Mouse (Mus musculus): ENCODE measurements around the gene Fbxo6.
"Not testable (repeated sequence)": the region's sequence is repeated elsewhere in the genome, so short reads cannot be mapped to it uniquely, and the experiment has no call there.

The Fbxo6 gene

GRCm38 (mm10) chr4:148151267-148152168 is at the start of gene Fbxo6:
TSS of gene Fbxo6 (minus strand) at chr4:148152140.
- DNase-seq (ENCODE audit: low read depth, low spot score) = peak; percentile 94

DNA sequence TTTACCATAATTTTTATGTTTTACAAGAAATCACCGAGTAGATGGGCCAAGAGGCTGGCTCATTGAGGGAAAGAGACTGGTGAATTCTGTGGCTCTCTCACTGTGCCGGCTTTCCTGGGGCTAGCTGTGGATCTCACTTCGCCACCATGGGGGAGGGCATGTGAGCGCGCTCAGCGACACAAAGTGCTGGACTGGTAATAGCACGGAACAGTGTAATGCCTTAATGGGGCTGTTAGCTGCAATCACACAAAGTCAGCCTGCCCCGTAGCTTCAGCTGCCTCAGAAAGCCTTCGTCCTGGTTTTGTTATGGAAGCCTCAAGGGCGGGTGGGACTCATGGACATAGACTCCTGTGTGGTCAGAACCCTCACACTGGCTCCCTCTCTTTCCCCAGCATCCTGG is 46.8 kb upstream of the Fbxo6 start:
- DNase-seq (ENCODE audit: low read depth, low spot score) = no peak

DNA sequence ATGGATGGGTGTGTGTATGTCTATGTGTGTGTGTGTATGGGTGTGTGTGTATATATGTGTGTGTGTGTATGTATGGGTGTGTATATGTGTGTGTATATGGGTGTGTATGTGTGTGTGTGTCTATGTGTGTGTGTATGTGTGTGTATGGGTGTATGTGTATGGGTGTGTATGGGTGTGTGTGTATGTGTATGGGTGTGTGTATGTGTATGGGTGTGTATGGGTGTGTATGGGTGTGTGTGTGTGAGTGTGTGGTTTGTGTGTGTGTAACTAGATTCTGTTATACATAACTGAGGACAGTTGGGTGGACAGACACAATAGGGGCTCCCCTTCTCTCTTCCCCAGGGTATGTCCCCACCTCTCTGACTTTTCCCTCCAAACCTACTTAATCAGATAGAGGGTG is 42.5 kb upstream of the Fbxo6 start:
- no peak for DNase-seq (ENCODE audit: low read depth, low spot score)

DNA sequence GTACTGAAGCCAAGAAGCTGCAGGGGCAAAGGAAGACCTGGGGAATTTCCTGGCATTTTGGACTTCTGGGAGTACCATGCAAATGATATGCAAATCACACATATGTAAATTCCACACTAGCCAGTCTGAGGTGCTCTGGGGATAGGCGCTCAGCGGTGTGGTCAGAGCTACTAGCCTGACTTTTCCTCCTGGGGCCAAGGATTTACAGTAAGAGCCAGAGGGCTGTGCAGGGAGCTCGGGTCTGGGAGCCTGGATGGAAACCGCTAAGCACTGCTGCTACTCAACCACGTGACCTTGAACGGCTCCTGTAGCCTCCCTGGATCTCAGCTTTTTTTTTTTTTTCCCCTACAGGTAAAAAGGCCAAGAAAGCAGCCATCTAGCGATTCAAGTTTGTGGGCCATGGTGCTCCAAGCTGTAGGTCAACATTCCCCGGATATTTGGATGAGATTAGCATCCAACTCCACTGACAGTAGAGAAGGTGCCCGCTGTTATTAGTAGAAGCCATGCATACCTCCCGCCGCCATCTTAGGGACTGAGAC is 40.8 kb upstream of the Fbxo6 start:
- peak; percentile 89 for DNase-seq (ENCODE audit: low read depth, low spot score)

GRCm38 (mm10) chr4:148188767-148189166 is 36.8 kb upstream of the Fbxo6 start:
- DNase-seq (ENCODE audit: low read depth, low spot score) = not testable (repeated sequence)

DNA sequence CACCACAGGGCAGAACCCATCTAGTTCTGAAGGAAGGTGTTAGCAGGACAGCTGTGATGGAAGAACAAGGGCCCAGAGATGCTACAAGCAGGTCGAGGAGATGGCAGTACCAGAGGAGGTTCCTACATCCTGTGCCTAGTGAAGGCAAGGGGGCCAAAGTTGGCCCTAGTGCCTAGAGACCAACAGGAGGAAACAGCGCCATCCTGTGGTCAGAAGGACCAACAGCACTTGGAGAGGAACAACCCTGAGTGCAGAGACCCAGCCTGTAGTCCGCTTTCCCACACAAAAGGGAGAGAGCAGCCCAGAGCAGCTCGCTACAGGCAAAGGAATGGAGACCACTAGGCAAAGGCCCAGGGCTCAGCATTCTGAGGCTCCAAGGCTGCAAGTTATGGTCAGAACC is 33.9 kb upstream of the Fbxo6 start:
- DNase-seq (ENCODE audit: low read depth, low spot score) = peak; percentile 78

DNA sequence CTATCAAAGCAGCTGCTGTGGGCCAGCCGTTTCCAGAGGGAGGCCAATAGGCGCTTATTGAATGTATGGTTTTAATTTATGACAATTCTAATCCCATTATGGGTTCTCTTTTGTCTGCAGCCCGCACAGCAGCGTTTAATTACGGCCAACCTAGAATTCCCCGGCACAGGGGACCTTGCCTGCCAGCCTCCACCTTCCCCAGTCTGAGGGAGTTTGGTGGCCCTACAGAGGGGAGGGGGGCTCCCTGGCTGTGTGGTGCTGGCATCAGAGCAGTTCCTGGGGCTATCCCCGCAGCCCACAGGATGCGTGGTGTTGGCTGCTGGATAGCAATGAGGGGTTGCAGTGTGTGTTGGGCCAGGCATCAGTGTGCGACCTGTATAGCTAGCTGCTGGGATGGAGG is 32.6 kb upstream of the Fbxo6 start:
- DNase-seq (ENCODE audit: low read depth, low spot score) = no peak

- no peak for DNase-seq (ENCODE audit: low read depth, low spot score)
Observed at GRCm38 (mm10) chr4:148182363-148182762, 30.4 kb upstream of the Fbxo6 start.

- no peak for DNase-seq (ENCODE audit: low read depth, low spot score)
Observed at GRCm38 (mm10) chr4:148181483-148181882, 29.5 kb upstream of the Fbxo6 start.

- no peak for DNase-seq (ENCODE audit: low read depth, low spot score)
Observed at GRCm38 (mm10) chr4:148177716-148178115, 25.8 kb upstream of the Fbxo6 start.

DNA sequence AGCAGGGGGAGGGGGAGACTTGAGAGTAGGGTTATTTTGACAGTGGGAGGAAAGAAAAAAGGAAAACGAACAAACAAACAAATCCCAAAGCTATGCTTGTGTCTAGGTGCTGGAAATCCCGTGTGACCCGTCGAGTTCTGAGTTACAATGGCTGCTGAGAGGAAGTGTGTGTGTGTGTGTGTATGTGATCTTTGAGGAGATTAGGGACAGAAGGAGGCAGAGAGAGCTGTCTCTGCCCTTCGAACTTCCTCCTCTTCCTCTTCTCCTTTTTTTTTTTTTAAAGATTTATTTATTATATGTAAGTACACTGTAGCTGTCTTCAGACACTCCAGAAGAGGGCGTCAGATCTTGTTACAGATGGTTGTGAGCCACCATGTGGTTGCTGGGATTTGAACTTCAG is 24.7 kb upstream of the Fbxo6 start:
- DNase-seq (ENCODE audit: low read depth, low spot score) = not testable (repeated sequence)

DNA sequence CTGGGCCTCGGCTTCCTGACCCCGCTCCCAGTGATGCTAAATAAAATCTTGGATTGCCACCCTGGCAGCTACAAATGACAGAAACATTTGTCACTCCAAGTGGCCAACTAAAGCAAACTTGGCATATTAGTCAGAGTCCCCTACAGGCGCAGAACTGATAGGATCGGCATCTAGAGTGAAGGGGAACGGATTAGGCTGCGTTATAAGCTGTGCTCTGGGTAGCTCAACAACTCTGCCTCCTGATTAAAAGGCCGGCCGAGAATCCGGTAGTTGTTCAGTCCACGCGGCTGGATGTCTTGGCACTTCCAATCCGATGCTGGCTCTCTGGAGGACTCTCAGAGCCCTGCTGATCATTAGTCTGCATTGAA is 22.5 kb upstream of the Fbxo6 start:
- DNase-seq (ENCODE audit: low read depth, low spot score) = no peak

DNA sequence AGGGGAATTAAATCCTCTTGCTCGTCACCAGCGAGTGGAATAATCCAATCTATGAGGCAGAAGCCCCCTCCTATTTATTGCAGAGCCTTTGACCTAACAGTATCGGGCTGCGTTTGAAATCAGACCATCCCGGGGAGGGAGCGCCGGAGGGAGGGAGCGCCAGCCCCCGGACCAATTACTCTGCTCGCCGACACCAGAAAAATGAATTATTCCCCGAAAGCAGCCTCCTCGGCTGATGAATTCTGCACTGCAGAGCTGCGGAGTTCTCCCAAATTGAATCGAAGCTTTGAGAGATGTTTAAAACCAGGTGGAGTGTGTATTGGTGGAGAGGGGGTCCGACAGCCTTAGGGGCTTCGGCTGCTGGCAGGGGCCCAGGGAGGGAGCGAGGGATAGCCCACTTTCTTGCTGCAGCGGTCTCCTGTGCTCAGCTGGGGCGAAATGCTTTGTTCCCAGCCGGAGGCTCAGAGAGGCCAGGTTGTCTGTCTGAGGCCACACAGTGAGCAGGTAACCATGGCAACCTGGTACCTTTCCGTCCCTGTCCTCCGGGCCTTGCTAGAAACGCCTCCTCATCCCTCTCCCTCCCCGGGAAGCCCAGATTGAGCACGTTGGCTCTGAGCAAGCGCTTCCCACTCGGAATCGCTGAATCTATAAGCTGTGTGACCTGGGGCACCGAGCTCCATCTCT is 22.0 kb upstream of the Fbxo6 start:
- peak; percentile 77 for DNase-seq (ENCODE audit: low read depth, low spot score)

GRCm38 (mm10) chr4:148171261-148171660 is 19.3 kb upstream of the Fbxo6 start:
- no peak for DNase-seq (ENCODE audit: low read depth, low spot score)

DNA sequence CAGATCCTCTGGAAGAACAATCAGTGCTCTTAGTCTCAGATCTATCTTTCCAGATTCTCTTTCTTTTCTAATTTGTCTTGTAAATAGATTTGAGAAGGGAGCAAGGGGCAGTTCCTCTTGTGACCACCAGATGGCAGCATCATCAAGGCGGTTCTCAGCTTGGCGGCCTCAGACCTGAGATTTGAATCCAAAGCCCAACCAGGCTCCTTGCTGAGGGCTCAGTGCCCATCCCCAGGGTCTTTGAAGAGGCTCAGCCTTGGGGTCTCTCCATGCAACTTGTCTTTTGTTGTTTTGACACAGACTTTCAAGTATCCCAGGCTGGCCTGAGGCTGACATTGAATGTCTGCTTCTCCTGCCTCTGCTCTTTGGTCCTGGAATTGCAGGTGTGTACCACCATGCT is 18.9 kb upstream of the Fbxo6 start:
- peak; percentile 66 for DNase-seq (ENCODE audit: low read depth, low spot score)

DNA sequence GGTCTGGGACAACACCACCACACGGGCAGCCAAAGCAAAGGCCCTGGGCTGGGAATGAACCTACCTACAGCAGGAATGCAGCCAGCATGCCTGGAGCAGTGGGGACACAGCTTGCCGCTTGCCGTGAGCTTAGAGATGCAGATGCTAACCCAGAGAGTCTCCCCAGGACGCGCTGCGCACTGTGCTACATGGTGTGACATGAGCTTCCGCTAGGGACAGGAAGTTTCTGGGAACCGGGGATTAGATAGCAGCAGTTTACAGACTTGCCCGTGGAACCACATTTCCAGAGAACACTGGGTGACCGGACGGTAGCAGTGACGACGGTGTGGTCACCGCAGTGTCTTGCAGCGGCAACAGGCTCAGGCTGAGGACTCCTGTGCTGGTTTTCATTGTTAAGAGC is 17.6 kb upstream of the Fbxo6 start:
- DNase-seq (ENCODE audit: low read depth, low spot score) = peak; percentile 89

DNA sequence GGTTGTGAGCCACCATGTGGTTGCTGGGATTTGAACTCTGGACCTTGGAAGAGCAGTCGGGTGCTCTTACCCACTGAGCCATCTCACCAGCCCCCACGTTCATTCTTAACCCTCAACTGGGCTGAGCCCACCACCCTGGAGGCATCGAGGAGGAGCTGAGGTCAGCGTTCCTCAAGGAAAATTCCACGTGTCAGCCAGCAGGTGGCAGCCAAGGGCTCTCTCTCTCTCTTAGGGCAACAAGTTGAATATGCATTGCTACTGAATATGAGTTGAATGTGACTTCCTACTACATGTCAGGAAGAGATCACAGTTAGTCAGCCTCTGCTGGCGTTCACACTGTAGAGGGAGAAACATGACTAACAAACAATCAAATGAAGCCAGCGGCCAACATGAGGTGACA is 16.3 kb upstream of the Fbxo6 start:
- peak; percentile 78 for DNase-seq (ENCODE audit: low read depth, low spot score)

DNA sequence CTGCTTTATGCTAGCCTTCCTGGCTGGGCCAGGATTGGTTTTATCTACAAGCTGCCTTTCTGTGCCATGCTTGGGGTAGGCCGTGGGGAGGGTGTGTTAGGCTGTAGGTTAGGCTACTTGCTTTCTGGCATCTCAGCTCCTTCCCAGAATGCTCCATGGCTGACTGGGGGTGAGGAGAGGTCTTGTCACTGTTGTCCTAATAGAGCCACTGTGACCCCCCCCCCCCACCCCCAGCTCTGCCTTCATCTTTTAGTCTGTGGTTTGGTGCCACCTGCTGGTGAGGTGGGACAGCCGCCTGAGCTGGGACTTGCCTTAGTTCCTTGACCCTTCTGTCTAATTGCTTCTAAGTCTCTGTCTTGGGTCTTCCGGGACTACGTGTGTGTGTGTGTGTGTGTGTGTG is 15.0 kb upstream of the Fbxo6 start:
- peak; percentile 72 for DNase-seq (ENCODE audit: low read depth, low spot score)

GRCm38 (mm10) chr4:148166431-148166830 is 14.5 kb upstream of the Fbxo6 start:
- no peak for DNase-seq (ENCODE audit: low read depth, low spot score)

- no peak for DNase-seq (ENCODE audit: low read depth, low spot score)
Observed at GRCm38 (mm10) chr4:148165551-148165950, 13.6 kb upstream of the Fbxo6 start.

DNA sequence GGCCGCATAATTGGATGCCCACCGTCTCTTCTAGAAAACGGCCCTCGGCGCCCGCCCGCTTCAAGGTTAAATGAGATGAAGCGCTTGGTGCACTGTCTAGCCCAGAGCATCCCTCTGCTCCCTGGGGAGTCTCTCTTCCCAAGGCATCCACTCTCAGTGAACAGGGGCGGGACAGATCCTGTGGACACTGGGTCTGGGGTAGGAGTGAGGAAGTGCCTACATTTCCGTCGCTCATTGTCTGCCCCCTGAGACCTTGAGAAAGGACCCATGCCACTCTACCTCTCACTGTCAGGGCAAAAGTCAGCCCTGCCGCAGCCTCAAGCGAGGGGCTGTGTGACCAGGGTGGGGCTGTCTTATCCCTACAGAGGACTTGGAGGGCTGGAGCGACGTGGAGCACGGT is 12.5 kb upstream of the Fbxo6 start:
- no peak for DNase-seq (ENCODE audit: low read depth, low spot score)

- peak; percentile 86 for DNase-seq (ENCODE audit: low read depth, low spot score)
Observed at GRCm38 (mm10) chr4:148164002-148164439, 12.1 kb upstream of the Fbxo6 start.
